Mouse (Mus musculus) spleen, postnatal 14 days (tissue): ENCODE measurements around the gene Olfr1467.

Source experiments
- DNase-seq, 2 experiments: peaks; one replicate each; pipeline ENCODE4 v3.0.0; 2021 to 2022; ENCODE audit warnings: low spot score in 2 of 2

Olfr1467 gene

DNA sequence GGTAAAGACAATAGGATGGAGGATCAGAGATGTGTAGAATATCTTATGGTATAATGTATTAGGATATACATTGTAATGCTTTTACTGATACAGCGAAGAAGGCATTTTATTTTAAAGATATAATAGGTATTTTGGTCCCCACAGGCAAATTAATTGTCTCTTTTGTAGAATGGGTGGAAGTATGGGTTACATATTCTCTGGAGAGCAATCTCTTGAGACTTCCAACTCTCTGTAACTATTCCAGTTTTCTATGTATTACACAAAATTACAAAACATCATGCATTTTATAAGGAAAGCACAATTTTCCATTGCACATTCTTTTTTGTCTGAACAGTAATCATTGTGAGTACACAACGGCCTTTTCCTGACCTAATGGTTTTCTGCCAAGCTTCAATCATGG, at the start of gene Olfr1467:
Olfr1467 (plus strand) TSS at position 301 of the 400 bp plus-strand sequence.
- no peak for DNase-seq

DNA sequence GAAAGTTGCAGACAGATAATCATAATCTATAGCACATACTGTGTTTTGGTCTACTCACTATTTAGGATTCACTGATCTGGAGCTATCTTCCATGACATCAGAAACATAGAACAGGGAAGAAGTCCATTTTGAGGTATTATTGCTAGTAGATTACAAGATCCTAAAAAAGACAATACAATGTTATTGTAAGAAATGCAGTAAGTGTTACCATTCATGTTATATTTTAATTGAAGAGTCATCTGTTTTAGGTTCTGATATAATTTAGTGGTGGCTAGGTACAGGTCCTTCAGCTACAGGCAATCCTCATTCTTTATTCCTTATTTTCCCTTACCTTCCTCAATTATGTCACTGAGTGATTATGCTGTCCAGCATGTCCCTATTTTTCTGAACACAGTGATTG, 46.6 kb upstream of the Olfr1467 start, which contains the start of gene Olfr1465:
Olfr1465 (minus strand) TSS at position 101 of the 400 bp plus-strand sequence.
- no peak for DNase-seq

GRCm38 (mm10) chr19:13338562-13338961, 23.5 kb upstream of the Olfr1467 start, which contains the start of gene Olfr1466:
Gene Olfr1466 (plus strand): TSS chr19:13338862.
- DNase-seq, result no peak

DNA sequence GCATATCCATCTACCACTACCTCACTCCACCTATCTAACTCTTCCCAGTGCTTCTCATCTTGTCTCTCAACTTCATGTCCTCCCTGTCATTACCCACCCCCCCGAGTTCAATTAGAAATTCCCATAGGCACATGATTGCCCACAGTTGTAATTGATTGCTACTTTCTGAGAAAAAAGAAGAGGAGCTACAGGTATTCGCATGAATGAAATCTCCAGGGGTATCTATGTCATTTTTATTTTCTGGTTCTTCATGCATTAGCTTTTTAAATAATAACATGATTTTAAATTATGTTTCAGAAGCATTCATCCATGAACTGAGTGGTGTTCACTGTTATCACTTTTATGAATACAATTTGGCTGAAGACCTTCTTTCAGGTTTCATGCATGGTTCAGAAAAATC, 45.5 kb downstream of the Olfr1467 start, which contains the start of gene Olfr1469:
Olfr1469 (plus strand) TSS at position 301 of the 400 bp plus-strand sequence.
- DNase-seq, result no peak
